Mouse (Mus musculus): ENCODE results near the gene Pde8b.

Pde8b gene

DNA sequence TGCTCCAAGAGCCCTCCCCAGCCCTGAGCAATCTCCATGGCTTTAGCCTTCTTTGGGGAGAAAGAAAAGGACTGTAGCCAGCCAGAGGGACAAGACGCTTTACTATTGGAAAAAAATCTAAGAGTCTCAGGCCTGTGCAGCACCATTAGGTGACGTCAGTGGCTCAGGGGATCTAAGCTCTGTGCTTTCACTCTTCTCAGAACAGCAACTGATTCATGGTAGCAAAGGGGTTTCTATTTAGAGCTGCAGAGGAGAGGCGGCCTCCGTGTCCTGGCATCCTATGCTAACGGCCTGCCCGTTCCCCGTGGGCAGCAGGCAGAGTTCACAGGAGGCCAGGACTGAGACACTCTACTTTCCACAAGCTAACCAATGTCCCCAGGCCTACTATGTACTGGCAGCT, 169.1 kb downstream of the Pde8b start:
- DNase-seq (ENCODE audit: low read depth), result no peak

DNA sequence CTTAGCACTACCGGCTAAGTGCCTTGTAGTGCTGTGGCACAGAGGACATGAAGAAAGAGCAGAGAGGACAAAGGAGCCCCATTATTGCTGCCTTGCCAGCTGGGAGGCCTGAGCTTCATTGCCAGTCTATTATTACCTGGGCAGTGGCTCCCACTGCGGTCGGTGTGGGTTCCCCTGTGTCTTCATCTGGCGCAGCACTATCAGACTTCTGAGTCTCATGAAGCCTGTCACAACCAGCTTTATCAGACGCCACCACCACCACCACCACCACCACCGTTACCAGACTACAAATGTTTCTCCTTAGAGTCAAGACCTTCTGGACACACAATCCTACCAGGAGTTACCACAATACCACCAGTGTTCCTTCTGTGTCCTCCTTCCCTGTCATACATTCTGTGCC, 171.6 kb downstream of the Pde8b start:
- DNase-seq (ENCODE audit: low read depth), result no peak

DNA sequence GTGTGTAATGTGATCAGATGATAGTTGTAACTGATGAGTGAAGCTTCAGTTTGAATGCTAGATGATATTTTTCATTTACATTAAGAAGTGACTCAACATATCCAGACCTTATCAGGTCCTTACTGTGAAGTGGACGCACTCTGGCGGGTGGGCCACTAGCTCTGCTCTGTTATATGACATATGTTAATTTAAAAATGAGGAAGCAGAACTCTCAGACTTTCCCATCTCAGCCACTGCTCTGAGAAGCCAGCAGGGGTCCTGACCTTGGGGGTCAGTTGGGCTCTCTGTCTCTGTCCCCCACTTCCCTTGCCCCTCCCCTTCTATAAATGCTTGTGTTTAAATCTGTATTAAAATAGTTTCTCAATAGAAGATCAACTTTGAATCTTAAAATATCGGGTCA, 172.4 kb downstream of the Pde8b start:
- no peak for DNase-seq (ENCODE audit: low read depth)

DNA sequence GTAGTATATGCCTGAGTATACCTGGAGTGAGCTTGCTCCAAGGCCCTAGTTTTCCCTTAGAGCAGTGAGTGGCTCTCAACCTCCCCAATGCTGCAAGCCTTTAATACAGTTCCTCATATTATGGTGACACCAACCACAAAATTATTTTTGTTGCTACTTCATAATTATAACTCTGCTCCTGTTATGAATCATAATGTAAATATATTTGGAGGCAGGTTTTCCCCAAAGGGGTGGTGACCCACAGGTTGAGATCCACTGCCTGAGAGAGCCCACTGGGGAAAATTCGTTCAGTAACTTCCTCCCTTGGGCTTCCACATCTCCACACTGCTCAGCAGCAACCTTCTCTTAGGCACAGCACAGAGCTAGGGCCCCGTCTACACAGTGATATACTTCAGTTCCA, 174.0 kb downstream of the Pde8b start:
- no peak for DNase-seq (ENCODE audit: low read depth)

DNA sequence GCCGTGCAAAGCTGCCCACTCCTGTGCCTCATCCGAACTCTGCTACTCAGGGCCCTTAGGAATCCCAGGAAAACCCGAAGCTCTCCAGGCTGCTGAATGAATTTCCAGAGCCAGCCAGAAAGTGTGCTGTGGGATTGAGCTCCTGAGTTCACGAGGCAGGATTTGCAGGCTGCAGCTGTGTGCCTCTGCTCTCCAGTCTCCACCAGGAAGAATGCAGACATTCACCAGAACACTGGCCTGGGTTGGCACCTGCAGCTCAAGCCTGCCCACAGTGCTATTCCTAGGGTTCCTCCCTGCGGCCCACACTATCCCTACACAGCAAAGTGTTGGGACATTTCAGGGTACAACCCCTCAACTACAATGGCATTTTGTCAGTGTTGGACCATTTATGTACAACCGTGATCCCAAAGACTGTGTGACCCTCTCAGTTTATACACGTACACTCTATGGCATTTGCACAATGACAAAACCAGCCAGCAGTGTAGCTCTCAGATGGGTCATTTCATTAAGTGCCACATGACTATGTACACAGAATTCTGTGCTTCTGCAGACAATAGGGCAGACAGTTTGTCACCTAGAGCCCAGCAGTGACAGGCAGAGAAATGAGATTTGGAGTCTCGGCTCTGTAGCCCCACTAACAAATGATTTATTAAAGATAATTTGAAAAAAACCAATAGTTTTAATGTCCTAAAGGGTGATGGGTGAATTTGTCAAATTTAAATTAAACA, 176.5 kb downstream of the Pde8b start:
- DNase-seq (ENCODE audit: low read depth), result no peak

DNA sequence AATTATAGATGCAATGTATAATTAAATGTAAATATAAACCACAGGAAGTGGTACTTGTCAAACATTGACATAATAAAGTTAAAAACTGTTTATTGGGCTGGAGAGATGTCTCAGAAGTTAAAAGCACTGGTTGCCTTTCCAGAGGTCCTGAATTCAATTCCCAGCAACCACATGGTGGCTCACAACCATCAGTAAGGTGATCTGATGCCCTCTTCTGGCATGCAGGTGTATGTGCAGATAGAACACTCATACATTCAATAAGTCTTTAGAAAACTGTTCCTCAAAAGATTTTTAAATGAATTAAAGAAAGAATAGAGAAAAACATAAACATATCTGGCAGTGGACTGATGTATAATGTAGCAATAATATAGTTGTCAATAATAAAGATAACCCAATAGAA, 179.9 kb downstream of the Pde8b start:
- no peak for DNase-seq (ENCODE audit: low read depth)

DNA sequence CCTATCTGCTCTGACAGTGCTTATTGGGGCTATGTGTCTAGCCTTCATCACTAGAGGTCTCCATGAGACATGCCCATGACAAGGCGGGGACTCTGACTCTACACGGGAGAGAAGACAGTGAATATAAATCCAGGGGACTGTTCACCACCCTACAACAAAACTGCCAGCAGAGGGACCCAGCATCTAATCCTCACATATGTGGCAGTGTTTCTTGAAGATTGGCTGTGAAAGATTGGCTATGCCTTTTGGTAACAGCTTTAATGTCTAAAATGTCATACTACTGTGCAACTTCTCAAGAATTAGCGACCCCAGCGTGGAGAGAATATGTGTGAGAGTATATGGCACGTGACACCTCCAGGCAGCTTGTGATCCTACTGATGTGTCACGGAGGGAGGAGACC, 182.3 kb downstream of the Pde8b start:
- peak; percentile 15 for DNase-seq (ENCODE audit: low read depth)

DNA sequence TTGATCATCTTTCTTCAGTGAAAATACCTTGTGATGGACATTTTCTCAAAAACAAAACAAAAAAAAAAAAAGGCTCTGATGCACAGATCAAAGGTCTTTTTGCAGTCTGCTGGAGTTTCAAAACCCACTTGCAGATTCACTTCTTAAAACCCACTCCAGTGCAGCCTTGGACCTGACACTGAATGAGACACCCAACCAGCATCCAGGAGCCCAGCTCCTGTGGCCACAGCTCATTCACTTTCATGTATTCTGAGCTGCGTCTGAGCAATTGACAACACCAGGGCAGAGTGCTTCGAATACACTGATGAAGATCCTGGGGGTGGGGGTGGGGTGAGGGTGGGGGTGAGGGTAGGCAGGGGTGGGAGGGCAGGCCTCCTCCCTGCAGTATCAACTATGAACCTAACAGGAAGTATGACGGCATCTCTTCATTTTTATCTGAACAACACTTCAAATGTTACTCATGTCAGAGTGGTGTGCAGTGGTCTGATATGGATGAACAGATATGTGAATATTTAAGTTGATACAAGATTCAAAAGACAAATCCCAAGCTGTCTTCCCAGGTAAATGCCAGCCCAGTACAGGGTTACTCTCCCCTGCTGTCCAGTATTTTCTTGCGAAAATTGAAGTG, 186.6 kb downstream of the Pde8b start:
- no peak for DNase-seq (ENCODE audit: low read depth)

DNA sequence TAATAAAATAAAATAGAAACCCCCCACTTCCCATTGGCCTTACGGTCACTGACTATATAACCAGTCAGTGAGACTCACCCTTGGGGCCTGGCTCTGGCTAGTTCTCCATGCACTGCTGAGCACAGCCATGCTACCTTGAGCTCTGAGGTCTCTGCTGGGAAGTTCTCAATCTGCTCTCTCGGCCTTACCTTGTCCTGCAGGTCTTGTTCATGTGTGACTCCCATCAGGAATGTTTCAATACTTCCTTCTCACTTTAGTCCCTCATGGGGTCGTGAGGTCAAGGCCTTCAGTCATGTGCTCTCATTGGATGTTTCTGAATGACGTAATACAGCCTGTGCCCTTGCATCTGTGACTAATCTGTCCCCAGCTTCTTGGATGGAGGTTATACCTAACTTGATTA, 191.3 kb downstream of the Pde8b start:
- DNase-seq (ENCODE audit: low read depth), result no peak

DNA sequence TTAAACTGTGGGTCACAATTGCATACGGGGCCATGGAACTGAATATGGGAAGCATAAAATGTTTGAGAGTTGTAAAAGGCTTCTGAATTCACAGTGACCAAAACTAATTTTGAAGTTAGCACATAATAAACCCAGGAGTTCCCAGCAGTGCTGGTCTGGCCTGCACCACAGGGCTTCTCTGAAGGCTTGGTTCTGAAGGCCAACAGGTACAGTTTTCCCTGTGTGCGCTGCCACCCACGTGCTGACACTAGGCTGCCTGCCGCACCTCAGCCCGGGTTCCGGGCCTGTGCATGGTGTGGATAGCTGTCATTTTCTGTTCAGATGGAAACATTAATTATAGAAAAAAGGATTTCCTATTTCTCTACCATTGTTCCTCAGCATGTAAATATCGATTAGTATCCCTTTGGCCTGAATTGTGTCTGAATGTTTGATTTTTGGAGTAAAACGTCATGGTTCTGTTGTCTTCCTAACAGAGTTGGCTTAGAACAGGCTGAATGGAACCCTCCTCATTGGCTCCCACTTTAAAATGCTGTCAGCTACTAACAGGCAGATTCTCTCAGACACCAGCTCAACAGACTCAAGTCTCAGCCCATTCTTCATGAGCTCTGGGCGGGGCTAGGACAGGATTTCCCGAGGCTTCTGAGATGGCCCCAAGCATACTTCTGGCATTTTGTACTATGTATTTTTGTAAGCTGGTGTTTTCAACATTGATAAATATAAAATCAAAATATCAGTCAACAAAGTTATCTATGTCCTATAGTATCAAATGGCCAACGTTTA, 193.4 kb downstream of the Pde8b start:
- no peak for DNase-seq (ENCODE audit: low read depth)

DNA sequence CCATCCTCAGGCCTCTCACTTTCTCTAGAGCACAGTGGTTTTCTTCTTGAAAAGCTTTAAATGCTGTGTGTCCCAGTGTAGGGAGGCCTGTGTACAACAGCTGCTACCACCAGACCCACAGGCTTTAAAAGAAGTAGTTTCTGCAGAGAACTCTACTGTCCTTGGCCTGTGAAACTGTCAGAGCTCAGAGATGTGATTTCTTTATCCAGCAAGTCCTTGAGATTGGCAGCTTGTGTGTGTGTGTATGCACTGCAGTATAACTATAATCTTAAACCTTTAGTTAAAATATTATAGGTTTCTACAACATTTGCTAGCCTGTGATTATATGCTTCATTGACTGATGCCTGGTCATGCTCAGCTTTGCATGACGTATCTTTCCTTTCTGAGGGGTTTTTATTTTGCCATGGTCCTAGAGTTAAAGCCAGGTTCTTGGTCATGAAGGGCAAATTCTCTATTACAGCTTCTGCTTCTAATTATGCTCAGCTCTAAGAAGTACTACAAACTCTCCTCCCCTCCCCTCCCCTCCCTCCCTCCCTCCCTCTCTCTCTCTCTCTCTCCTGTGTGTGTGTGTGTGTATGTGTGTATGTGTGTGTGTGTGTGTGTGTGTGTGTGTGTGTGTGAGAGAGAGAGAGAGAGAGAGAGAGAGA, 194.3 kb downstream of the Pde8b start:
- DNase-seq (ENCODE audit: low read depth), result no peak

DNA sequence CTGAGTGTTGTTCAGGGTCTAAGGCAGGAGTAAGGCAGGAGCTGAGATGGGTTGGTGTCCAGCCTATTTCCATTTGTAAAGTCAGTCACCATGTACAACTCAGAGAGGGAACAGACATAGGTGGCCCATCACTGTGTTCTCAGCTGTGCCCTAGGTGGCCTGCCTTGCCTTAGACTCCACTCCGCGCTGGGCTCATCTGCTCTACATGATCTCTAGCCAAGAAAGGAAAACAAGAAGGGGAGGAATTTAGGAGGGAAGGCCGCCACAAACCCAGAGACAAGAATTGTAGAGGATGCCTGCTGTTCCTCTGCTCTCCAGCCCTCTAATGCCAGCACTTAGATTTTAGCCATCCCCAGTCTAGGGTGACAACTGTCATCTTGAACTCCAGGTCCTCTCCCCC, 197.7 kb downstream of the Pde8b start:
- no peak for DNase-seq (ENCODE audit: low read depth)

DNA sequence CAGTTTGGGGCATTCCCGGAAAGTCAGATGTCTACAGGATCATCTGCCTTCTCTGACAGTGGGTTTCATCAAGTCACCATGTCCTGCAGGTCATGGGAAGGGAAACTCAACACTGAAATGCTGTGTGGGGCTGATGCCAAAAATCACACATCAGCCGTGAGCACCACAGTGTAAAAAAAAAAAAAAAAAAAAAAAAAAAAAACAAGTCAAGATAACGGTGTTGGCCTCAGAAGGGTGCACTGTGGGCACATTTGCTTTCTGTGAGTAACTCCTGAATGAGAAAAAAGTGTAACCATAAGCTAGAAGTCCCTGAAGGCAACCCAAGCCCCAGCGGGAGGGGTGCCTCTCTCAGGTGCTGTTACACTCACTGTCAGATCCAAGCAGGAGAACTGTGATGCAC, 199.7 kb downstream of the Pde8b start:
- no peak for DNase-seq (ENCODE audit: low read depth)

DNA sequence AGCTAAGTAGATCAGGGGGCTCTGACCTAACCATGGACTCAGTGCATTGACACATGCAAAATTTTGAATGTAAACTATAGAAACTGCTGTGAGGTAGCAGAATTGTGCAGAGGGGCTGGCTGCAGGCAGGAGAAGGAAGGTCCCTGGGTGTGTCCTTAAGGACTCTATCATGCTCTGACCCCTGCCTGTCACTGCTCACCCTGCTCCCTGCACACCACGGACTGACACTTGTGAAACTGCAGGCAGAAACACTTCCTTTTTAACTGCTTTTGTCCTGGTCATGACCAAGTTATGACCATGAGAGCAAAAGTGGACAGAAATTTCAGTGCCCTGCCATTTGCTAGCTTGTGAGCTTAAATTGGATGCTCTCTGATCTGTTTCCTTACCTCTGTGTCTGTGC, 206.0 kb downstream of the Pde8b start:
- no peak for DNase-seq (ENCODE audit: low read depth)

DNA sequence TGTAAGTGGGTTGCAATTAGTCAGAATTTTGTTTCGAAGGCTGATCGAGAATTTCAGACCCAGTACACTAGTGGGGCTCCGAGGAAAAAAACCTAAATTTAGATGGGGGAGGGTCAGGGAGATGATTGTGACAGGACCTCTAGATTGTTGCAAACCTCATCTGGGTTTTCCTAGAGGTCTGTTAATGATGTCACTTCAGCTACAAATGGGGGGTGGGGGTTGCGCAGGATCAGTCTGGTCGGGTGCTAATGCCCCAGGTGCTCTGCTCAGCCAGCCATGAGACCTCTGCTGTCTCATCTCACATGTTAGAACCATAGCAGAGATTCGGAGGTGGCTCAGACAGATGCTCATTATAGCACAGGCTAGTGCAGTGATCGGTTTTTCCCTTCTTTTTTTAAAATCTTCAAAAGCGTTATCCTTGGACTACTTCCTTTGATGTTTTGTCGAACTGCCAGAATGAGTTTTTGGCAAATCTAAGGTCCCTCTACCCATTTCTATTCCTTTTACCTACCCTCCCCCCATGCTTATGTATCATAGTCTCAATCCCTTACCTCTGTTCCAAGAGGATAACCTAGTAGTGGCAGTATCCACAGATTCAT, 209.9 kb downstream of the Pde8b start:
- no peak for DNase-seq (ENCODE audit: low read depth)

DNA sequence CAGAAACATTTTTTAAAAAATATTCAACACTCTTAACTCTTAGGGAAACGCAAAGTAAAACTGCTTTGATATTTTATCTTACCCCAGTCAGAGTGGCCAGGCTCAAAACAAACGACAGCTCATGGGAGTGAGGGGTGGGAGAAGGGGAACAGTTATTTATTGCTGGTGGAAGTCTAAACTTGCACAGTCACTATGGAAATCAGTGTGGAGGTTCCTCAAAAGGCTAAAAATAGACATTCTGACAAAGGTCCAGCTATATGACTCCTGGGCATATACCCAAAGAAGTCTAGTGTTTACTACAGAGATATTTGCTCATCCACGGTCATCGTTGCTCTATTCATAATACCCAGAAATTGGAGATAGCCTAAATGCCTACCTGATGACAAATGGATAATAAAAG, 211.9 kb downstream of the Pde8b start:
- DNase-seq (ENCODE audit: low read depth), result no peak

DNA sequence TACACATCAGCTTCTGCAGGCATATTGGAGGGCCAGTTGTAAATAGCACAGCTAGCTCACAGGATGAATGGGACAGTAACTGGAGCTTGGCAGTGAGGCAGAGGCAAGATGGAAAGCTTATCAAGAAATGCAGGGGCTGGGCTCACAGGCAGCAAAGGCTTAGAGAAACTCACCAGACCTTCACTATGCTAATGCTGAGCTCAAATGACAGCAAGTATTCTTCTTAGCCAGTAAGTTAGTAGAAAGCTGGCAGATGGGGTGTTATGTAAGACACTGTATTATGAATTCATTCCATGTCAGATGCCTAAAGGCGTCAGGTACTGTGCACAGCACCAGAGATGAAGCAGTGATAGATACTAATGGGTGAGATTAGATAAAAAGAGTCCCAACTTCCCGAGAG, 215.4 kb downstream of the Pde8b start:
- DNase-seq (ENCODE audit: low read depth), result no peak

DNA sequence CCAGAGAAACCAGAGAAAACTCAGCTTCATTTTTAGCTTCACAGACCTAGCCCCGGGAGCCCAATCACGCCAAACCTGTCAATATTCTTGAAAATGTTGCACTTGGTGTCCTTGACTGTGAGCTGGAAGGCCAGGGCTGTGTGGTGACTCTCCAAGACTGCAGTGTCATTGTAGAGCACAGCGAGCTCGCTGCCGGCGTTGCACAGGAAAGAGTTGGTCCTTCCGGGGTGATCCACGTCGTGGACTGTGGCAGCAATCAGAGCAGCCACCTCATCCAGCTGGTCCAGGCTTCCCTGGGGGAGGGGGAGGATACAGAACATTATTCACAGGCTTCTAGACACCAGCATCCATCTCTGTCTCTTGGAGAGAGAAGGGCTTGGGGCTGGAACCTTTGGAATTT, 216.0 kb downstream of the Pde8b start:
- no peak for DNase-seq (ENCODE audit: low read depth)

DNA sequence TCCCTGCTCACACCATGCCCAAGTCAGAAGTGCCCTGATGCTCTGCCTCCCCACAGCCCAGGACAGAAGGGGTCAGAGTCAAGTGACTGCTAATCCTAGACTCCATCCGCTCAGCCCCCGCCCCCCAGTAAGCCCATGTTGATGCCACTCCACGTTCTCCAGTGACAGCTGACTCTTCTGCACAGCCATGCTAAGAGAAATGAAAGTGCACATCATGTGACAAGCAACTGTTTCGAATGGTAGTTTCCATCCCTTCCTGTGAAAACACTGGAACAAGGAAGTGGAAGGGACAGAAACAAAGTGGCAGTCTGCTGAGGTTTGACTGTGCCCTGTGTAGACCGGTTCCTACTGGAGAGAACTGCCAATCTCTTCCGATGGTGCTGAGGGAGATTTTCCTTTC, 217.2 kb downstream of the Pde8b start:
- no peak for DNase-seq (ENCODE audit: low read depth)

DNA sequence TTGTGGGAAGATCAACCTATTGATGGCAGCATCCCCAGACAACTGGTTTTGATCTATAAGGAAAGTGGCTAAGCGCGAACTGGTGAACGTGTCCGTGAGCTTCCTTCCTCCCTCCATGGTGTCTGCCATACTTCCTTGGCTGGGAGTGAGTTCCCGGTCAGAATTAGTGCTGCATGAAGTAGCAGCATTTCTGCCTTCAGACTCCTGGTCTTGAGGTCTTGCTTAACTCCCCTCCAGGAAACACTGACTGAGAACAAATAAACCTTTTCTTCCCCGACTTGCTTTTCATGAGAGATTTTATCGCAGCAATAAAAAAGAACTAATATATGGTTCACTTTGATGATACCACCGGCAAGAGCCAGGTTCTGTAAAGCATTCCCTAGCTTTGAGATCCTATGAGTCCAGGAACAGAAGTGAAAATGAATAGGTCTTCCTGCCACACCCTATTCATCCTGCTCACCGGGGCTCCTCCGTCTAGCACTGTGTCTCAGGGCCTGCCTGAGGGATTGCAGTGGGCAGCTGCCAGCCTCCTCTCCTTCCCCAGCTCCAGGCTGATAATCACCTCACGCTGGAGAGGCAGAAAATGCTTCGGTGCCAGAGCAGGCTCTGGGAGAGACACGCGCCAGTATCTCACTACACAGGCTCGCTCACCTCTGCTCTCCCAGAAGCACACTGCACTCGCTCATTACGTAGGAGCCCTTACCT, 217.9 kb downstream of the Pde8b start:
- DNase-seq (ENCODE audit: low read depth), result no peak

DNA sequence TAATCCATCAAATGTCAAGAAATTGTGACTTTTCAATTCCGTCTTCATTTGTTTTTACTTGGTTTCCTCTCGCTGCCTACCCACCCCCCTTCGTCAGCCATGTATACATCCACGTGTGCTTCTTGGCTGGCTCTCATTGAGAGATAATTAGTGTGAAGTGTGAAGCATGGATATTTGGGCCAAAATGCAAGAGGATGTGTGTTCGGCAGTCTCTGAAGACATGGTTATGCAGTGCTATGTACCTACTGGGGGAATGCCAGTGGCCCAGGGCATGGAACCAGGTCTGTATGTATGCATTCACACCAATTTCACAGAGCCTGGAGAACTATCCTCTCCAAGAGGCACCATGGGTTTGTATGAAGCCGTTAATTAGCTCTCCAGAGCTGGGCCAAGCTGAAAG, 219.3 kb downstream of the Pde8b start:
- no peak for DNase-seq (ENCODE audit: low read depth)

DNA sequence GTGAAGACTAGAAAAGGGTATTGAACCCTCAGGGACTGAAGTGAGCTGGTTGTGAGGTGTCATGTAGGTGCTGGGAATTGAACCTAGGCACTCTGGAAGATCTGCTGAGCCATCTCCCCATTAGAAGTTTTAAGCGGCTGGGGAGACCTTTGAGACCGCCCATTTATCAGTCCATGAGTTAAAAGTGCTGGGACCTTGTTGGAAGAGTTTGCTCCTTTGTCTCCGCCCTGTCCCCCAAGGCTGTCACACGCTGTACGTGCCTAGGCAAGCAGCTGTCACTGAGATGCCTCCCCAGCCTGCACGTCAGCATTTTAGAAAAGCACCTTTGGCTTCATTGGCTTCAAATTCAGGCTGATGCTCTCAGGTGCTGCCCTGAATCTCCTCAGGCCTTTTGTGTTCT, 229.9 kb downstream of the Pde8b start:
- DNase-seq (ENCODE audit: low read depth), result no peak
